In the genomic region with DNA sequence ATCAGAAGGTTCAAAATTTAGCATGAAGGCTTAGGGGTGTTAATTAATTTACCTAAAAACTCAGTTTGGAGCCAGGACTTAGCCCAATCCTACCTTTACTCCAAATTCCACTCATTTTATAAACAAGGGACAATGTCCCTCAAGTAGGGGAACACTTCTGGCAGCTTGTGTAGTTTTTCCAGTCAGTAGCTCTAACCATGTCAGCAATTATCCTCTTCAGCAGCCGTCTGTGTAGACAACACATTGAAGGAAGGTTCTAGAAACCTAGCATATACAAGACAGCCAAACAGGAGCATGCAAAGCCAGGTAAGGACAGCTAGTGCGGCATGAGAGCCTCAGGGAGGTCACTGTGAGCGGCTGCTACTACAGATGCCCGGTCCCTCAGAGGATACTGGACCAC, we compare ENCODE assay signal across 26 mouse cellular contexts. TPM values are rescaled to one million over a fixed set of nuclear protein-coding genes. Genes with fewer than 3 reads are reported as not detected.
"Had no signal": no experiment of that assay in that cellular context is flagged by ENCODE, and none has a peak within 500 bp of the region (broad histone marks: within the 10 kb centered on the region; RNA-seq: fewer than 3 reads in every experiment).

No protein-coding gene starts in this region.

- H3K27ac ChIP-seq: intestine, embryonic 15.5 days; kidney, embryonic 15.5 days; limb, embryonic 13.5 days; liver, embryonic 12.5 days; liver, embryonic 15.5 days had no signal

- ATAC-seq: hindbrain, embryonic 16.5 days; intestine, embryonic 15.5 days; liver, embryonic 12.5 days had no signal

- H3K4me2 ChIP-seq: intestine, embryonic 15.5 days; kidney, embryonic 15.5 days; liver, embryonic 12.5 days; liver, embryonic 15.5 days; midbrain, embryonic 11.5 days had no signal

- H3K36me3 ChIP-seq: intestine, embryonic 15.5 days; kidney, embryonic 15.5 days; limb, embryonic 13.5 days; liver, embryonic 12.5 days; liver, embryonic 15.5 days had no signal

- H3K27me3 ChIP-seq: intestine, embryonic 15.5 days; kidney, embryonic 15.5 days; limb, embryonic 13.5 days had no signal

- H3K4me1 ChIP-seq: intestine, embryonic 15.5 days; liver, embryonic 12.5 days; liver, embryonic 15.5 days had no signal

- DNase-seq: left cerebral cortex, postnatal 4 days; liver; midbrain, embryonic 14.5 days; thymus, adult 18-20 months; thymus, postnatal 36 days had no signal

- H3K4me3 ChIP-seq: intestine, embryonic 15.5 days; kidney, embryonic 15.5 days; liver, embryonic 12.5 days; liver, embryonic 15.5 days had no signal

- H3K9ac ChIP-seq: intestine, embryonic 15.5 days; kidney, embryonic 15.5 days; limb, embryonic 13.5 days; liver, embryonic 12.5 days; liver, embryonic 15.5 days had no signal

- H3K9me3 ChIP-seq: intestine, embryonic 15.5 days; kidney, embryonic 15.5 days; limb, embryonic 13.5 days; liver, embryonic 12.5 days; liver, embryonic 15.5 days had no signal

RNA-seq across cellular contexts. Expression of a gene that starts 7.8 kb away (rescaled TPM):
- total RNA-seq: layer of hippocampus, adult 18-20 months; layer of hippocampus, postnatal 14 days; left cerebral cortex, adult 8-10 months; left cerebral cortex, postnatal 14 days; left cerebral cortex, postnatal 4 days; megakaryocyte progenitor cell, adult 5-6 weeks; megakaryocyte-erythroid progenitor cell, adult 5-6 weeks; midbrain, postnatal 0 days had no signal
- polyA plus RNA-seq: hindbrain, embryonic 16.5 days; intestine, embryonic 15.5 days; kidney, embryonic 15.5 days; limb, embryonic 13.5 days; liver, embryonic 12.5 days; liver, embryonic 15.5 days; midbrain, embryonic 11.5 days; midbrain, embryonic 14.5 days; midbrain, postnatal 0 days; neural tube, embryonic 11.5 days; neural tube, embryonic 14.5 days; small intestine, adult 2 months; spleen, adult 2 months; stomach, embryonic 16.5 days; testis, adult 2 months; urinary bladder, adult 2 months had no signal

RNA-seq across cellular contexts. Expression of a gene that starts 21.5 kb away (rescaled TPM):
- total RNA-seq: megakaryocyte progenitor cell, adult 5-6 weeks; megakaryocyte-erythroid progenitor cell, adult 5-6 weeks had no signal
- polyA plus RNA-seq: intestine, embryonic 15.5 days; liver, embryonic 12.5 days; midbrain, embryonic 11.5 days had no signal
